Mouse (Mus musculus): ENCODE data around the gene Dnajc4.
"Not testable (repeated sequence)": the region's sequence is repeated elsewhere in the genome, so short reads cannot be mapped to it uniquely, and the experiment has no call there.

Dnajc4 gene

GRCm38 (mm10) chr19:6995255-6995991 is 3.1 kb upstream of the Dnajc4 start:
- DNase-seq (ENCODE audit: low read depth, low spot score): no peak

DNA sequence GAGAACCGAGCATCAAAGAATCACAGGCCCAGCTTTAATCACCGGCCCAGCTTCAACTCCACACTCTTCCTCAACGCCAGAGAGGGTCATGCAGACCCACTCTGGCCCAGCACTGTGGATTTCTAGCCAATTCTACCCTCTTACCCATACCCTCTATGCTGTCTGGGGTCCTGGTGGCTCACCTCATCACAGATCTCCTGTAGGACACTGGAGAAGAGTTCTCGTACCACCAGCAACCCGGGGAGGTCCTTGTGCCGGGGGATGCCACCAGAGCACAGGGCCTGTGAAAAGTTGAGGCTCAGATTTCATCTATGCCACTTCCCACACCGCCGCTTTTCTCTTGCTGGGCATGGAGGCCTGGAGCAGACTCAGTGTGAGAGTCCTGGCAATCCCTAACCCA is 2.1 kb upstream of the Dnajc4 start:
- DNase-seq (ENCODE audit: low read depth, low spot score): no peak

GRCm38 (mm10) chr19:6994002-6994401 is 1.6 kb upstream of the Dnajc4 start:
- DNase-seq (ENCODE audit: low read depth, low spot score): no peak

- DNase-seq (ENCODE audit: low read depth, low spot score): no peak
Measured at GRCm38 (mm10) chr19:6993011-6993770, 819 bp upstream of the Dnajc4 start.

DNA sequence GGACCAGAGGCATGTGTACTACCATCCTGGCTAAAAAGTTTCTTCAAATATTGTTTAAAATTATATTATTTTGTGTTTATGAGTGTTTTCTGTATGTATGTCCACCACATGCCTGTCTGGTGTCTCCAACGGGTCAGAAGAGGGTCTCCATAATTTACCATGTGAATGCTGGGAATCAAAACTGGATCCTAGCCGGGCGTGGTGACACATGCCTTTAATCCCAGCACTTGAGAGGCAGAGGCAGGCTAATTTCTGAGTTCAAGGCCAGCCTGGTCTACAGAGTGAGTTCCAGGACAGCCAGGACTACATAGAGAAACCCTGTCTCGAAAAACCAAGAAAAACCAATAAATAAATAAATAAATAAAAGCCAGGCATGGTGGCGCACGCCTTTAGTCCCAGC is 1.2 kb downstream of the Dnajc4 start:
- DNase-seq (ENCODE audit: low read depth, low spot score): not testable (repeated sequence)

- DNase-seq (ENCODE audit: low read depth, low spot score): no peak
Measured at GRCm38 (mm10) chr19:6990712-6991111, 1.7 kb downstream of the Dnajc4 start.

DNA sequence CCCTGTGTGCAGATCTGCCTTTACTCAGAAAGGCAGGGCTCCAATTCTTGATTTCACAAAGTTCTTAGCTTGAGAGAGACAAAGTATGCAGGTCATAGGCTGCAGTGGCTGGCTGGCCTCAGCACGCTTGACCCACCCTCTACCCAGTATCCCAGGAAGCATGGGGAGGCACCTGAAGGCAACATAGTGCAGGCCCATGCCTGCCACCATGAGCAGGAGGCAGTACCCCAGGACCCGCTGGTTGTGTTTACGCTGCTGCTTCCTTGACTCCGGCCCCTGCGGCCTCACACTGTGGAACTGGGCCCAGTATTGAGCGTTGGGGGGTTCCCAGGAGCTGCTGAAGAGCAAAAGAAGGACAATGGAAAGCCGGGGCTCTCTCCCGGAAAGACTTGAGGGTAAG is 3.1 kb downstream of the Dnajc4 start:
- DNase-seq (ENCODE audit: low read depth, low spot score): no peak

DNA sequence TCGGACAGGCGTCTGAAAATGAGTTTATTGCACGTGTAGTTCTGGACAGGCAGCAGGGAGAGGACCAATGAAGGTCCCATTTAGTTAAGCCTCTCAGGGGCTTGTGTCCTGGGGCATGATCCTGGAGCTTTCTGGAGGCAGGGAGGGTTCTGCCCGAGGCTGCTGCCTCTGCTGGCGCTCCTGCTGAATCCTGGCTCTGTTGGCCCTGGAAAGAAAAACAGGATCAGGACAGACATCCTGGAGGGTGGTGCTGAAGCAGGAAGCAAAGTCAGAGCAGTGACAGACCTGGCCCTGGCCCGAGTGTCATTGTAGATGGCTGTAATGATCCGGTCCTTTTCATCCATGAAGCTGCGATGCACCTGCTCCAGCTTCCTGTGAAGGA is 4.5 kb downstream of the Dnajc4 start:
- DNase-seq (ENCODE audit: low read depth, low spot score): no peak

DNA sequence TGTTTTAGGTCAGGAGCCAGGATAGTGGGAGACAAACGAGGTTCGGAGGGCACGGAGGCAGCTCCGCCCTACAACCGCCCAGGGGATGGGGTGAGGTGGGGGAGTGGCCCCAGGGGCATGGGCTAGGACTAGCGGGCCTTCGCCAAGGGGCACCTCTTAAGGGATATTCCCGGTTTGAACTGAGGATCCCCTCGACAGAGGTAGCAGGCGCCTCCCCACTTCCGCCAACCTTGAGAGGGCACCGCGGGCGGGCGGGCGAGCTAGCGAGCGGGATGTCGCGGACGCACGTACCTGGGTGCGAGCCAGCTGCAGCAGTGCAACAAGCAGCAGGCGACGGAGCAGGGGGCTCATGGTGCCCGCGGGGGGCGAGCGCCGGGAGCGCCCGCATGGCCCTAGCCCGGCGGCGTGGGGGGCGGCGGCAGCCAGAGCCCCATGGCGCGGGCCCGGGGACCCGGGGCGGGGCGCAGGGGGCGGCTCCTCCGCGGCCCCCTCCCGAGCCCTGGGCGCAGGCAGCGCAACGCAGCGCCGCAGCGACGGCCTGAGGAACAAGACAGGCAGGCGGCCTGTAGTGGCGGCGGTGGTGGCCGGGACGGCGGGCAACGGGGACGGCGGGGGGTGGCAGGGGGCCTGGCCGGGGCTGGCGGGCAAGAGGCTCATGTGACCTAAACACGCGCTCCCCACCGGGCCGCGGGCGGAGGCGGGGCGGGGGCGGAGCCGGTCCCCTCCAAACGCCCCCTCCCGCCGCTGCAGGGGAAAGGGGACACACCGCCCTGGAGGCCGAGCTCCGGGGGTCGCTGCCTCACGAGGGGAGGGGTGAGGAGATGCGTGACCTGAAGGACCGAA is 5.1 kb downstream of the Dnajc4 start, which contains the start of gene Vegfb:
Gene Vegfb (minus strand): TSS at position 591 of the 843 bp plus-strand sequence.
- no peak for DNase-seq (ENCODE audit: low read depth, low spot score)

DNA sequence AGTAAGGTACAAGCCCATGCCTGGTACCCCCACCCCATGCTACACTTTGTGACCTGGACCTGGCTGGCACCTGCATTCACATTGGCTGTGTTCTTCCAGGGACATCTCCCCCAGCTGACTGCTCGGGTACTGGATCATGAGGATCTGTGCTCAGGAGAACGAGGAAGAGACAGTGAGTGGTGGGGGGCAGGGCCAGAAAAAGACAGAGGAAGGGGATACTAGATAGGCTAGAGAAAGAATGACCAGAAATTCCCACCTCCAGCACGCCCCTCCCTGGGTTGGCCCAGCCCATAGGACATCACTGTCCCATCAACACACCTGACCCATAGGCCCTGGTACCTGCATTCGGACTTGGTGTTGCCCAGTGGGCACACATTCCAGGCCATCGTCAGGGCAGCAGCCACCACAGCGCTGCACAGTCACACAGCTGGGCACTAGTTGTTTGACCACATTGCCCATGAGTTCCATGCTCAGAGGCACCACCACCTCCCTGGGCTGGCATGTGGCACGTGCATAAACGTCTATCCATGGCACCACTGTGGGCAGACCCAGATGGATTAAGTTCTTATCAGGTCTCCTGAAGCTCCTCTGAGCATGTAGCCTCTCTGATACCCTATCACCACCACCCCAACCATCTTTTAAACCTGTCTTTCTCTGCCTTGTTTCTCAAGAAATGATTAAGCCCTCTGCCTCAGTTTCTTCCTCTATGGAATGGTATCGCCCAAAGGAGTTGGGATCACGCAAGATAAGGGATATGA is 6.2 kb downstream of the Dnajc4 start:
- no peak for DNase-seq (ENCODE audit: low read depth, low spot score)

- no peak for DNase-seq (ENCODE audit: low read depth, low spot score)
Measured at GRCm38 (mm10) chr19:6985300-6985699, 7.1 kb downstream of the Dnajc4 start.

DNA sequence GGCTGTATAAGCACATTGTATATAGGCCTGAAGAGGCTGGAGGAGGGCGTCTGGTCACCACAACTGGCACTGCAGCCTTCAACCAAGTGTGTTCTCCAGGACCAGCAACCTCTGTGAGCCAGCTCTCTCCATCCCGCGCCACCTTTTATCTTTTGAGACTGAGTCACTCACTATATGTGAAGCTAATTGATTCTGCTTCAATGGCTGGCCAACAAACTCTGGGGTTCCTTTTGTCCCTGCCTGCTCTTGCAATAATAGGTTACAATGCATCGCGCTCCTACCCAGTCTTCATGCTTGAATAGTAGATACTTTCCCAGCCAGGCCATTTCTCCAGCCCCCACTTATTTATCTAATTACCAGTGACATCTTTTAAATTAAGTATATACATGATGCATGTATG is 8.8 kb downstream of the Dnajc4 start:
- DNase-seq (ENCODE audit: low read depth, low spot score): no peak

DNA sequence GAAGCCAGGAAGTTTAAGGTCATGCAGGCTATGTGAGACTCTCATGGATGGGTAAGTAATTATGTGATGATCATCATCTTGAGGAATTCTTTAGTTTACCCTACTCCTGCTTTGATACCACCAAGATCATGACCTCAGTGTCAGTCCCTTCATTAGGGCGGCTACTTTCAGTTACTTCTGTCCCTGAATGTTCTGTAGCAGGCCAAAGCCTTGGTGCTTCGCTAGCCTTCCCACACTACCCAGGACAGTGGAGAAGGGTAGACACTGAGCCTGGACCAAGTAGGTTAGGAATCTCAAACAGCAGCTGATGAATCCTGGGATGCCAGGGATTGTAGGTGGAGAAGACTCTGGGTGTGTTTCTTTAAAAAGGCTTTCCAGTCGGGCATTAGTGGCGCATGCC is 10.9 kb downstream of the Dnajc4 start:
- no peak for DNase-seq (ENCODE audit: low read depth, low spot score)

- DNase-seq (ENCODE audit: low read depth, low spot score): peak; percentile 97
Measured at GRCm38 (mm10) chr19:6980381-6981093, 11.8 kb downstream of the Dnajc4 start, which contains the start of gene Fkbp2. Gene Fkbp2 (minus strand): TSS chr19:6980501.

GRCm38 (mm10) chr19:6979486-6980380 is 12.6 kb downstream of the Dnajc4 start:
- peak; percentile 100 for DNase-seq (ENCODE audit: low read depth, low spot score)

DNA sequence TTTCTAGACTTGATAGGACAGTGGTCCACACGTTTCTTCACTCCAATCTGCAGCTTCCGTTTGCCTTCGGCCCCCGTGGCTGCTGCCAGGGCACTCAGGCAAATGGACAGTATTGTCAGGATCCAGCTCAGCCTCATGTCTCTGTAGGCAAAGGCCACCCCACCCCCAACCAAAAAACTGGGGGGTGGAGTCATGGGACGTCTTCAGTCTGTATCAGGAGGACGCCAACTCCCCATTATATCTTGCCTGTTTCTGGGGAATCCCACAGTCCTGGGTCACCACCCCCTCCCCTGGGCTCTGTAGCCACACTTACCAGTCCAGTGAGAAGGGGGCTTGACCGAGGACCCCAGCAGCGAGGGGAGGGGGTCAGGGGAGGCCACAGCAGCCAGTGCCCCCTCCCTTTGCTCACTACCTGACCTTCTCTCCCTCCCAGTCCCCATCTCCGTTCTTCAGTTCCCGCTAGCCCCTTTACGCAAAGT is 13.3 kb downstream of the Dnajc4 start:
- no peak for DNase-seq (ENCODE audit: low read depth, low spot score)

- no peak for DNase-seq (ENCODE audit: low read depth, low spot score)
Measured at GRCm38 (mm10) chr19:6978639-6978974, 13.8 kb downstream of the Dnajc4 start.

DNA sequence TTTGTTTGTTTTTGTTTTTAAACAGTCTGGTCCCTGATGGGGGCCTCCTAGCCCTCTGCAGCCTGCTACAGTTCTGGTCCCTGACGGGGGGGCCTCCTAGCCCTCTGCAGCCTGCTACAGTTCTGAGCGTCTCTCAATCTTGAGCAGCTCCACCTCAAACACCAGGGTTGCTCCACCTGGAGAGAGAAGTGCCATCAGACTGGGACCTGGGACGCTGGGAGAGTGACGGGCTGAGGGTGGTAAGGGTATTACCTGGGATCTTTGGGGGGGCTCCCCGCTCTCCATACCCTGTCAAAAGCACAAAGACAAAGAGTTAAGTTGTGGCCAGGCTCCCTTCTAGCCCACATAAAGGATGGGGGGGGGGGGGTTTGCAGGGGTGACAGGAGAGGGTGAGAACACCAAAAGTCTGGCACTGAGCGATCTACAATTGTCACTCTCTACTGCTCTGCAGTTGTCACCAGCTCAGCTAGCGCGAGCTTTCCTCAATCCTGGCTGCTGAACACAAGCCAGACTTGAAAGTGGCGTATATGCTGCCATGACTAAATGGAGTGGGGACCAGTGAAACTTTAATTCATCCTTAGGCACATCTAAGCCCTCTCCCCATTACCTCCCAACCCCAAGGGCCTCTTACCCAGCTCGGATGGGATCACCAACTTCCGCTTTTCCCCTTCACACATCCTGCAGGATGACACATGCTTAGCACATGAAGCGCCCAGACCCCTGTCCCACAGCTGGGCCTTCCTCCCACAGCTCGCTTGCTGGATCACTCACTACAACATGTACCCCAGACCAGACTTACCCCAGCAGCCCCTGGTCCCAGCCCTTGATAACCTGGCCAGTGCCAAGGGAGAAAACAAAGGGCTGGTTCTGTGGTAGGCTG is 14.4 kb downstream of the Dnajc4 start:
- DNase-seq (ENCODE audit: low read depth, low spot score): no peak
